Mouse (Mus musculus) urinary bladder, adult 18-20 months (tissue): ENCODE results near the gene Cdc20b.
"Not testable (repeated sequence)": the region's sequence is repeated elsewhere in the genome, so short reads cannot be mapped to it uniquely, and the experiment has no call there.

ENCODE experiments used
- DNase-seq, 2 experiments: peaks; one replicate each; pipeline ENCODE4 v3.0.0; 2022; ENCODE audit warnings: low spot score in 2 of 2, mixed read lengths in 2 of 2

Gene Cdc20b

DNA sequence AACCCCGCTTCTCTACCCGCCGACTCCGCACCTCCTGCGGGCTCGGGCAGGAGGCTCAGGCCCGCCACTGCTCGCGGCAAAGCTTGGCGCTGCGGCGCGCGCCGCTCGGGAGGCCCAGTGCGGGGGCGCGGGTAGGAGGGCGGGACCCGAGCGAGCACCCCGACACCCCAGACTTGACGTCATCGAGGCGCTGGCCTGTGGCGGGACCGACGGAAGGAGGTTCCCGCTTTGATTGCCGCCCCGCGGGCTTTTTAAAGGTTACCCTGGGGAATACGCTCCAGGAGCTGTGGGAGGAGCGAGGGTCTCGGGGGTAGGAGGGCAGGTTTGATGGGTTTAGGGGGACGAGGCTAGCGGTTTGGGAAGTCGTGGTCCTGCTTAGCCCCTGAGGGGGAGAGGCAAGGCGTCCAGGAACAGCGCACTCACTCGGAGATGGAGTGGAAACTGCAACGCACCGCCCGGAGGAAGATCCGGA, at the start of gene Cdc20b:
Gene Cdc20b, plus strand, starts transcription at position 162 of the 472 bp plus-strand sequence.
- DNase-seq = peak; percentile 49 to 62

DNA sequence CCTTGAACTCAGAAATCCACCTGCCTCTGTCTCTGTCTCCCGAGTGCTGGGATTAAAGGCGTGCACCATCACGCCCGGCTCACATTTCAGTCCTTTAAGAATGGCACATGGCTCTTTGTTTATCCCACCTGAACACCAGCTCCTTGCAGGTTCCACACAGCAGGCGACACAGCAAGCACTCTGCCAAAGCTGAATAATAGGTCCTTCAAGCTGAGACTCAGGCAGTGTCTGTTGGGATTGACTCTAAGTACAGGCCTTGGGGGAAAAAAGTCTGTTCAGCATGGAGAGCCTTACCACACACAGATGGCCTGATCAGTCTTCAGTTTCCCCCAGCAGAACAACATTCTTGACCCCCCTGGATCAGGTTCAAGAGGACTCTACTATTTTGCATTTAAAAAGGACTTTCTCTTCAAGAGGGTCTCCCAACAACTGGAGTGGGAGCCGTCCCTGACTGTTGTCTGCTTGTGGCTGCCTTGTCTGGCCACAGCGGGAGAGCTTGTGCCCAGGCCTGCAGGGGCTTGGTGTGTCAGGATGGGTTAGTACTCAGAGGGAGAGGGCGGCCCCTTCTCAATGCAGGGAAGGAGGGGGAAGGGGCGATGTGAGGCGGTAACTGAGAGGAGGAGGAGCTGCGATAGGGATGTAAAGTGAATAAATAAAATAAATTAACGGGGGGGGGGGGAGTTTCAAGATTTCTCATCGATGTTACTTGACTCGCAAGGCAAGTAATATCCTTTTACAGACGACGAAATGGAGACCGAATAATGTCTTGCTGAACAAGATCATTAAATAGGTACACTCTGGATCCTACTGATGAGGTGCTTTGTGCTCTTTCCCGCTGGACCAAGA, 49.1 kb upstream of the Cdc20b start:
- DNase-seq = no peak

DNA sequence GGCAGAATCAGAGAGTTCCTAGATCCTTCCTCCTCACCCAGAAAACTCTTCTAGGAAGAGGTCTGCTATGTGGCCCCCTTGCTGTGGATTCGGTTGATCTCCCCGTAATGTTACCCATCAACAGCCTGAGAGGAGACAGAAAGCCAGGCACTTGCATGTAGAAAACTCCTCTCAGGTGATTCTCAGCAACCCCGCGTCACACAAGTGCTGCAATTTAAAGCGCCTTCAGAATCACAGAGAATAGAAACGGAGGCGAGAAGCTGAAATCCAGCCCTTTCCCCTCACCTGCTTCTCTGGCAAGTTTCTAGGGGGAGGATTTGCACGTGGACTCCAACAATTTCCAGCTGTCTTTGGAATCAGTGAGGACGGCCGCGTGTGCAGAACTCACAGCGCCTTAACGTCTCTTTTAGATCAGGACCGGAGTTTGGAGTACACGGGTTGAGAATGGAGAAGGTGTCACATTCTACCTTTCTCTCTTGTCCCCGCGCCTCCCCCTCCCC, 48.4 kb upstream of the Cdc20b start:
- DNase-seq = no peak

DNA sequence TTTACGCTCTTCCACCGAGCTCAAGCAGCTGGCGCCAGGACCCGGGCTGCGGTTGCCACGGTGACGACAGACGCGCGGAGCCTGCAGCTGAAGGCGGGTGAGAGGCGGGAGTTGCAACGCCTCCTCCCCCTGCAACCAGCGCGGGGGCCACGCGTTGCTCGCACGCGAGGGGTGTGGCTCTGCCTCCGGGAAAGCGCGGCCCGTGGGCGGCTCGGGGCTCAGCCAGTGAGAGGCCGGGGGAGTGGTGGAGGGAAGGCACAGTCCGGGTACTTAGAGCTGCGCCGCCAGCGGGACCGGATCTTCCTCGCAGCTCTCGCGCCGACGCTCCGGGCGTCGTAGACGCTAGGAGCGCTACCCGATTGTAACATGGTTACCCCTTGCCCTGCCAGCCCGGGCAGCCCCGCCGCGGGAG, 47.4 kb upstream of the Cdc20b start, which contains the start of gene Ccno:
Gene Ccno, plus strand, starts transcription at position 271 of the 412 bp plus-strand sequence.
- DNase-seq = peak; percentile 91 to 96

DNA sequence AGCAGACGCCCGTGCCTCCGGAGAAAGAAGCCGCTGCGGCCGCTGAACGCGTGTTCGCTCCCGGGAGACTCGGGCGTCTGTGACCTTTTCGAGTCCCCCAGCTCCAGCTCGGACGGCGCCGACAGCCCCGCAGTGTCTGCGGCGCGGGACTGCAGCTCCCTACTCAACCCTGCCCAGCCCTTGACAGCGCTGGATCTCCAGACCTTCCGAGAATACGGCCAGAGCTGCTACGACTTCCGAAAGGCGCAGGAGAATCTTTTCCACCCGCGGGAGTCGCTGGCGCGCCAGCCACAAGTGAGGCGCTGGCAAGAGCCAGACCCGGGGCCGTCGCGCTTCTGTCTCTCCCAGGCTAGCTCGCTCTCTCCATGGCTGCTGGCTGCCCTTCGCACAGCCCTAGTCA, 46.9 kb upstream of the Cdc20b start:
- DNase-seq = no peak

DNA sequence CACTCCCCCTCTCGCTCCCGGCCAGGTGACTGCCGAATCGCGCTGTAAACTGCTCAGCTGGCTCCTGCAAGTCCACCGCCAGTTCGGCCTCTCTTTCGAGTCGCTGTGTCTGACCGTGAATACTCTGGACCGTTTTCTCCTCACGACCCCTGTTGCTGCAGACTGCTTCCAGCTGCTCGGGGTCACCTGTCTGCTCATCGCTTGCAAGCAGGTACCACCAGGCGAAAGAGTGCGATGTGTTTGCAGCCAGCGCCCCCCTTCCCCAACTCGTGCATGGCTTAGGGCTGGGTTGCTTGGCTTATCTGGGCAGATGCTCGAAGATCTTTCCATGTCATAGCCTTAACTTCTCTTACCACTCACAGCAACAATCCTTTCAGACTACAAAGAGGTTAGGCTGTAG, 46.0 kb upstream of the Cdc20b start:
- DNase-seq = peak in 1 of 2 experiments; percentile 27

DNA sequence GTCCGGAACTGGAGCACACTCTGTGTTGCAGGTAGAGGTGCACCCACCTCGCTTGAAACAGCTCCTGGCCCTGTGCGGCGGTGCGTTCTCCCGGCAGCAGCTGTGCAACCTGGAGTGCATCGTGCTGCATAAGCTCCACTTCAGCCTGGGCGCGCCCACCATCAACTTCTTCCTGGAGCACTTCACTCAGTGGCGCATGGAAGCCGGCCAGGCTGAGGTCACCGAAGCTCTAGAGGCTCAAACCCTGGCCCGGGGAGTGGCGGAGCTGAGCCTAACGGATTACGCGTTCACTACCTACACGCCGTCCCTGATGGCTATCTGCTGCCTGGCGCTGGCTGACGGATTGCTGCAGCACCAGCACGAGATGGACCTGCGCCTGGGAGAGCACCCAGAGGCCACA, 45.4 kb upstream of the Cdc20b start:
- no peak for DNase-seq

DNA sequence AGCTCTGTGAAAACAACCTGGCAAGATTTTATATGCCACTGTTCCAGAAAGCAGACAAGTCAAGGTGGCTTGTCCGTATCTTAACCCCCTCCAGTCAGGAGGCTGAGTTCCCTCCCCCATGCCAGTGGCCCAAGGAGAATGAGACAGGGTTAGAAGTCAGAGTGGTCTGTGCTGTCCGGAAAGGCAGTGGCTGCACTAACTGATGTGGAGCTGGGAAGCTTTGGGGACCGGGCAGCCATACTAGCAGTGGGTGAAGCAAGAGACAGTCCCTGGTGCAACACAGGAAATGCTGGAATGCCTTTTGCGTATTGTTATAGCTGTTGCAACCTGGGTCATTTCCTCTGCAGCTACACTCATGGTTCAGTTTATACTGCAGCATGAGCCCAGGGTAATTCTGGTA, 44.6 kb upstream of the Cdc20b start:
- no peak for DNase-seq

DNA sequence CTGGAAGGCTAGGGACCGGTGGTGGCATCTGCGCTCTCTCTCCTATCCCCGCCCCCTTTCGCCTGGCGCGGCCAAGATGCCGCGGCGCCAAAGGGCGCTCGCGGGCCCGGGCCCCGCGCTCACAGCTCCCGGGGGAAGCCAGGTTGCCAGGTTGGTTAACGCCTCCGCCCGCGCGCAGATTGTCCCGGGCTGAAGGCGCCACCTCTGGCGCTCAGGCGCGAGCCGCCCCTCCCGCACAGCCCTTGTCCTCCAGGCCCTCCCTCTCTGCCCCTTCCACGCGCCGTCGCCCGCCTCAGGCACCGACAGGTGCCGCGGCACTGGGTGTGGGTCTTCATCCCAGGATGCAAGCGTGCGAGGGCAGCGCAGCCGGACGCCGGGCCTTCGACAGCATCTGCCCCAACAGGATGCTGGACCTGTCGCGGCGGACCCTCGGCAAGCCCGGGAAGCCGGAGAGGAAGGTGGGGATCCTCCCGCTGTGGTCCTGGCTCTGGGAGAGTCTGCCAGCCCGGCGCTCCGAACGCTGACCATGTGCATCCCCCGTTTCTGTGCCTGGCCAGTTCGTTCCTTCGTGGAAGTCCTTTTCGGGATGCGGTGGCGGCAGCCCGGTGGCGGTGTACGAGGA, 41.3 kb upstream of the Cdc20b start, which contains the start of gene Mcidas:
Gene Mcidas, plus strand, starts transcription at position 315 of the 622 bp plus-strand sequence.
- peak in 1 of 2 experiments; percentile 43 for DNase-seq

DNA sequence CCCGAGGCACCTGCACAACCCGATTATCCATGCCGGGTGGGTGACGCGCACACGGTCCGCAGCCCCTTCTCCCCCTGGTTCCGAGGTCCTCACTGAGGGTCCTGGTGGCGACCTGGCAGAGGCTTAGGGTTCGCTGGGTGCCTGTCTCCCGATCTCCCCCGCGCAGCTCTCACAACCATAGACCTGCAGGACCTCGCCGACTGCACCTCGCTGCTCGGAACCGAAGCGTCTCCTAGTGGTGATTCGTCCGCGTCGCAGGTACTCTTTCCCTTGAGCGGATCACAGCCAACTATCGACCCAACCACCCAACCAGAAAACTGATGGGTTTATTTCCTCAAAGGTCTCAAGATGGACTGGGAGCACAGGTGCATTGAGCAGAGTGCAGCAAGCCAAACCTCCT, 40.7 kb upstream of the Cdc20b start:
- peak; percentile 42 to 60 for DNase-seq

DNA sequence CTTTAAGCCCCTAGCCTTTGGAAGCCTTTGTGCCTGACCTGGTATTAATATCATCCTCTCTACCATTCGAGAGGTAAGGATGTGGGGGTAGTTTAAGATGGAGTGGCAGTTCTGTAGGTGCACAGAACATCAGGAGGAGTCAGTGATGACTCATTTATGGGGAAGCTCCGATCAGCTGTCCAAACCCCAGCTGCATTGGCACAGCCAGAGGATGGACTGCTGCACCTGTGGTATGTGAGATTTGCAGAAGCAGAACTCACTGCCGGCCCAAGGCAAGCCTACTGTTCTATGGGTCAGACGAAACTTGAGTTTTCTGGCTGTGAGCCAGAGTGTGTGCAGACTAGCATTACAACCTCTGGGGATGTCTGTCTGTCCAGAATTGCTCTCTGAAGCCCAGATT, 38.5 kb upstream of the Cdc20b start:
- DNase-seq = no peak

DNA sequence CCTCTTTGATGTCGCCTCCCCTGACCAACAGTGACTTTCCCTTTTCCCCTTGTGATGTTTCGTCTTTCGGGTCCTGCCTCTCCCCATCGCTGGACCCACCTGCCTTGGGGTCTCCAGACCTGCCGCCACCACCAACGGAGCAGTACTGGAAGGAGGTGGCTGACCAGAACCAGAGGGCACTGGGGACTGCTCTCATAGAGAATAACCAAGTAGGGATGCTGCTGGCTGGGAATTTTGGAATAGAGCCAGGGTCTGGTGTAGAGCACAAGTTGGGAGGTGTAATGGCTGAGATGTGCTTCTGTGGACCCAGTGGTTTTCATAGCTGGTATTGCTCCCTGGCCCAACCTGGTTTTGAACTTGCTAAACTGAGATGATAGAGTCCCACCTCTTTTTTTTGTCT, 37.5 kb upstream of the Cdc20b start:
- DNase-seq = no peak

DNA sequence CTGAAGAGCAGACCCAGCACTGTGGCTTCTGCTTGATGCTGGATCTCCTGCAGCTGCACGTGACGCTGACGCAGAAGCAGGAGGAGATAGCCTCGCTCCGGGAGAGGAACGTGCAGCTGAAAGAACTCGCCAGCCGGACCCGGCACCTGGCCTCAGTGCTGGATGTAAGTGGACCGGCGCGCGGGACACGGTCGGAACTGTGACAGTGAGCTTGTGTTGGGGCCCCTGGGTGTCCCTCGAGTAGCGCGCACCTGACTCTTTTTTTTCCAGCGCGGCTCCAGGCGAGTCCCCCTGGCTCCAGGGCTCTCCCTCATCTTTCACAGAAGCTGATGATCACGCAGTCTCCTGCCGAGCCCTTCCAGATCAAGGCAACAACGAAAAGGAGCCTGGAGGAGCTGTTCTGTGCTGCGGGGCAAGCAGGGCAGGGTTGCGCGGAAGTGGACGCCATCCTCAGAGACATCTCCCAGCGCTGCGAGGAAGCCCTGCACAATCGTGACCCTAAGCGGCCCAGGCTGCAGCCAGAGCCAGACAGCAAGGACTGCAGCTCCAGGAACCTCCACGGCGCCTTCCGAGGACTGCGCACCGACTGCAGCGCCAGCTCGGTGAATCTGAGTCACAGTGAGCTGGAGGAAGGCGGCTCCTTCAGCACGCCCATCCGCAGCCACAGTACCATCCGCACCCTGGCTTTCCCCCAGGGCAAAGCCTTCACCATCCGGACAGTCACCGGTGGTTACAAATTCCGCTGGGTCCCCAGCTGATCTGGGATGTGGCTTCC, 36.3 kb upstream of the Cdc20b start:
- DNase-seq = peak; percentile 16 to 59

DNA sequence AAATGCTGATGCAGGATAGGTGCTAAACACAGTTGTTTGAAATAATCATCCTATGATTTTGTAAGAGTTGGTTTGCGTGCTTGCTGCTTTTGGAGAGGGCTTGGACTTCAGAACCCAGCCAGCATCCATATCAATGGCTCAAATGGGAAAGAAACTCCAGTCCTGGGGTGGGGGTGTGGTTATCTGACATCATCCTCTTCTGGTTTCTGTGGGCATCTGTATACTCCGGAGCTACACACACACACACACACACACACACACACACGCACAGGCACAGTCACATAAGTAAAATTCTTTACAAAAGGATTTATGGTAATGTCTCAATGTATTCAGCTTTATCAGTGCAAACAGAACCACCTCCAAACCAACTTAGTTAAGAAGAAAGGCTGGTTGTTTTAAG, 34.8 kb upstream of the Cdc20b start:
- no peak for DNase-seq

DNA sequence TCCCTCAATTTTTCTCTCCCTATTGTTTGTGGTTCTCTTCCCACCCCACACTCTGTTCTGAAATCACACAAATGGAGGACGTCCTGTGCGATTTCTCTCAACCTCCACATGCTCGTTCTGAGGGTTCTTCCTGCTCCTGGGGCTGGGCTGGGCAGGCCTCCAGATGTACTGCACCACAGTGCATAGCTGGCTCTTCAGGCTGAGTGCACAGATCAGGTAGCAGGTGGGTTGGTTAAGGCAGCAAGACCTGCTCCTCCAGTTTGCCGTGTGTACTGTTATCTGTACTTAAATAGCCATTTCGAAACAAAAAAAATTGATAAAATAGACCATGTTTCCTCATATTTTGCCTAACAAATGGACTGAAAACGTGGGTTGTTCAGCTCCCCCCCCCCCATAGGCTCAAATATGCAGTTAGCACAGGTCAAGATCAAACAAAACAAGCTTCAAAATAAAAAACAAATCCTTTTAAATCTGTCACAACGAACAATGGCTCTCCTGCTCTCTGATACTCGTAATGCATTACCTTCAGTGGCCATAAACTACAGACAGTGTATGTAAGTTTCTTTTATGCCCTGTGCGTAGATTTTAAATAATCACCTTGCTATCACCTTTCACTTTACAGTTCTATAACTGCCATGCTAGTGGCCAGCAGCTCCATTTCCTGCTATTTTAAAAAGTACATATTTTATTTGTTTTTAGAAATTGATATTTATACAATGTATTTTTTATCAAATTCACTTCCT, 34.2 kb upstream of the Cdc20b start:
- DNase-seq = peak; percentile 42 to 65

DNA sequence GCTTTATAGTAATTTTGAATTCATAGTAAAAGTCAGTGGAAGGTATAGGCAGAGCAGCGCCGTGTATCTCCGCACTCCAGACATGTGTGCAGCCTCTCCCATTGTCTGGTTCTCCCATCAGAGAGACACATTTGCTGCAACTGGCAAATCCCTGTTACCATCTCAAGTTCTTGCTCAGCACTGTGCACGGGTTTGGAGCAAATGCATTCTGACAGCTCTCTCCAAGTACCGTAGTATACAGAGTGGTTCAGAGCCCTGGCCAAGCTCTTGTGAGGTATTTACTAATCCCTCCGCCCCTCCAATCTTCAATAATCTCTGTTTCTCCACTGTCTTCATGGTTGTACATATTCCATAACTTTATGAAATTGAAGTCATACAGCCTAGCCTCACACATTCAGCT, 22.2 kb upstream of the Cdc20b start:
- no peak for DNase-seq

DNA sequence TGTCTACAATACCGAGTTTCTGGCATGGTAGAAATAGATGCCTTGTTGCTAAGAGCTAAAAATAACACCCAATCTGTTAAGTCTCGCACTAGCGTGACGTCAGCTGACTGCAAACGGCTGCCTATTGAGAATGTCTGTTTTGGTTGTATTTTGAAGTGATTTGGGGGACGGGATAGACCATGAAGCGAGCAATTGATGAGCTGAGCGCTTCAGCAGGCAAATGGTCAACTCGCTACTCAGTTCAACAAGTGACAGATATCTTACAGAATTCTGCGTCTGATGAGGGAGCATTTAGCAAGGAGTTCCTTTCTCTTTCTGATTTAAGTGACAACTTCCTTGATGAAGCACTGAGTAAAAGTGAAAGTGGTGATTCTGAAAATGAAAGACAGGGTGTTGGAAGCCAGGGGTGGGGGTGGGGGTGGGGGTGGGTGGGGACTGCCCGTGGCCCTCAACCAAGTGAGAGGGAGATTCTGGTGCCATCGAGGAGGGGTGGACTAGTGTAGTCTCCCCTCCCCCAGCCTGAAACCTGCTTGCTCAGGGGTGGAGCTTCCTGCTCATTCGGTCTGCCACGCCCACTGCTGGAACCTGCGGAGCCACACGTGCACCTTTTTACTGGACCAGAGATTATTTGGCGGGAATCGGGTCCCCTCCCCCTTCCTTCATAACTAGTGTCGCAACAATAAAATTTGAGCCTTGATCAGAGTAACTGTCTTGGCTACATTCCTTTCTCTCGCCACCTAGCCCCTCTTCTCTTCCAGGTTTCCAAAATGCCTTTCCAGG, 21.5 kb upstream of the Cdc20b start:
- not testable (repeated sequence) for DNase-seq

DNA sequence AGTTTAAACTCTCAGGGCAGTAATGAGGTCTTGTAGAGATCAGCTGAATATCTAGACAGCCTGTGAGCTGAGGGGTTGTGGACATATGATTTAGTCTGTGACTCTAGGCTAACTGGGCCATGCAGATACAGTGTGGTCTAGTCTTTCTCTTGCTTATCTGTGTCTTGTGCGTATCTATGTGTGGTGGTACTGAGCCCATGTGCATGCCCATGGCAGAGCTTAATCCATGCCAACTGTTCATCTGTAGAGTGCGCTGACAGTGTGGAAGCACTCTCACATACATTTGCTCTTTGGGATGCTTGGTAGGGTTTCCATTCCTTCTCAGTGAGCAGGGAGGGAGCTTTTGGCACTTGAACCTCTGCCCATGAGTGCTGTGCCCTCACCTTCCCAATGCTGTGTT, 13.4 kb upstream of the Cdc20b start:
- no peak for DNase-seq

DNA sequence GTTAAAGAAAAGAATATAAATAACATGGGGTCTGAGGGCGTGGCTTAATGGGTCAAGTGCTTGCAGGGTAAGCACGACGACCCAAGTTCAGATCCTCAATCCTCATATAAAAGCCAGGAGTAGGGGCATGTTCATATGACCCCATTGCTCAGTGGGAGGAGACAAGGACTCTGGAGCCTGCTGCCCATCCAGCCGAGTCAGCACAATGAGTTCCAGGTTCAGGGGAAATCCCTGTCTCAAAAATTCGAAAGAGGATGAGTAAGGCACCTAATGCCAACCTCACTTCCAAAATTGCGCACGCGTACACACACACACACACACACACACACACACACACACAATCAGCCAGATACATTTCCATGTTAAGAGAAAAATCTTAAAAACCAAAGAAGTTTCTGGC, 12.4 kb upstream of the Cdc20b start:
- DNase-seq = no peak
